Mouse (Mus musculus): ENCODE data around the gene Anxa10. TPM values are rescaled to one million over a fixed set of nuclear protein-coding genes. Genes with fewer than 3 reads are reported as not detected.

Gene Anxa10
- not detected for total RNA-seq (2021)

GRCm38 (mm10) chr8:62123098-62123497, at the start of gene Anxa10:
Gene Anxa10 (minus strand): TSS chr8:62123150.
- no peak for DNase-seq
- intact Hi-C loops (cut with DNase I) = no loop called here

GRCm38 (mm10) chr8:62132662-62133366, 9.9 kb upstream of the Anxa10 start:
- no peak for DNase-seq
- intact Hi-C loops (cut with DNase I) = no loop called here

GRCm38 (mm10) chr8:62097213-62097612, 25.7 kb downstream of the Anxa10 start:
- no peak for DNase-seq
- intact Hi-C loops (cut with DNase I) = no loop called here

GRCm38 (mm10) chr8:62081804-62082203, 41.1 kb downstream of the Anxa10 start:
- DNase-seq = no peak
- intact Hi-C loops (cut with DNase I) = loop anchor here (5.0 kb wide), 1 partner anchor 1795 kb away; no protein-coding TSS in a partner anchor

GRCm38 (mm10) chr8:62080195-62080802, 42.7 kb downstream of the Anxa10 start:
- intact Hi-C loops (cut with DNase I) = loop anchor here (5.0 kb wide), 1 partner anchor 1797 kb away; no protein-coding TSS in a partner anchor
- no peak for DNase-seq

GRCm38 (mm10) chr8:62068305-62068704, 54.6 kb downstream of the Anxa10 start:
- intact Hi-C loops (cut with DNase I) = loop anchor here (10.0 kb wide), 1 partner anchor 534 kb away; no protein-coding TSS in a partner anchor
- DNase-seq = no peak

GRCm38 (mm10) chr8:62060357-62060756, 62.6 kb downstream of the Anxa10 start:
- peak; percentile 3 for DNase-seq
- intact Hi-C loops (cut with DNase I) = loop anchor here (10.0 kb wide), 1 partner anchor 526 kb away; no protein-coding TSS in a partner anchor

GRCm38 (mm10) chr8:62046809-62047208, 76.1 kb downstream of the Anxa10 start:
- DNase-seq = no peak
- intact Hi-C loops (cut with DNase I) = no loop called here

GRCm38 (mm10) chr8:62034351-62034750, 88.6 kb downstream of the Anxa10 start:
- intact Hi-C loops (cut with DNase I) = loop anchor here (10.0 kb wide), 1 partner anchor 130 kb away; the partner anchor contains the start of gene Palld
- DNase-seq = no peak

- DNase-seq = no peak
- intact Hi-C loops (cut with DNase I) = no loop called here
Observed at GRCm38 (mm10) chr8:62014582-62014981, 108.4 kb downstream of the Anxa10 start.

- no peak for DNase-seq
Observed at GRCm38 (mm10) chr8:62014166-62014565, 108.8 kb downstream of the Anxa10 start.

More at GRCm38 (mm10) chr8:62014166-62014565, 108.8 kb downstream of the Anxa10 start:
- intact Hi-C loops (cut with DNase I) = no loop called here

Other genes starting within 250 kb of the Anxa10 start
- 1 to 10 TPM; 7.3 to 9.5 TPM for gene Palld, start 220.5 kb downstream of the Anxa10 start, total RNA-seq (2021)
- under 1 TPM; 0.72 to 0.81 TPM for gene Ddx60, start 195.1 kb downstream of the Anxa10 start, total RNA-seq (2021)